Mouse (Mus musculus) embryonic facial prominence, embryonic 14.5 days (tissue): ENCODE measurements around the gene Ing5. TPM values are rescaled to one million over a fixed set of nuclear protein-coding genes. Genes with fewer than 3 reads are reported as not detected.
"Not testable (repeated sequence)": the region's sequence is repeated elsewhere in the genome, so short reads cannot be mapped to it uniquely, and the experiment has no call there.

ENCODE experiments used
- ATAC-seq: fragments of 200-750 bp; cut with Nextera tagmentation; 2 replicates; pipeline ENCODE4 v1.8.0; 2017; ENCODE audit warnings: low read depth, moderate number of reproducible peaks, moderate TSS enrichment
- DNase-seq: peaks from one replicate; pipeline ENCODE4 v3.0.0-alpha.2; 2015; ENCODE audit warnings: low spot score
- H3K27ac ChIP-seq: fragments of 300-500 bp; sonication (generic); replicated peaks from 2 replicates; pipeline ENCODE4 v1.5.1; 2014; ENCODE audit warnings: low read depth, mild to moderate bottlenecking, low read length, moderate library complexity
- H3K27me3 ChIP-seq: fragments of 300-500 bp; sonication (generic); replicated peaks from 2 replicates; pipeline ENCODE4 v1.6.1; 2014; ENCODE audit warnings: low read length; ENCODE audit not compliant: control insufficient read depth, insufficient read depth
- H3K36me3 ChIP-seq: fragments of 300-500 bp; sonication (generic); 2 replicates; pipeline ENCODE4 v1.6.1; 2014; ENCODE audit warnings: low read length, mixed read lengths; ENCODE audit not compliant: control insufficient read depth, insufficient read depth
- H3K4me1 ChIP-seq: fragments of 300-500 bp; sonication (generic); 2 replicates; pipeline ENCODE4 v1.6.1; 2014; ENCODE audit warnings: antibody characterized with exemption, low read length; ENCODE audit not compliant: control insufficient read depth, insufficient read depth
- H3K4me2 ChIP-seq: fragments of 300-500 bp; sonication (generic); 2 replicates; pipeline ENCODE4 v1.6.1; 2014; ENCODE audit warnings: low read depth, mild to moderate bottlenecking, low read length, moderate library complexity, mixed read lengths
- H3K4me3 ChIP-seq: fragments of 300-500 bp; sonication (generic); 2 replicates; pipeline ENCODE4 v1.5.1; 2014; ENCODE audit warnings: low read depth, mild to moderate bottlenecking, low read length
- H3K9ac ChIP-seq: fragments of 300-500 bp; sonication (generic); 2 replicates; pipeline ENCODE4 v1.6.1; 2014; ENCODE audit warnings: low read depth, mild to moderate bottlenecking, low read length, moderate library complexity, mixed read lengths
- H3K9me3 ChIP-seq: fragments of 300-500 bp; sonication (generic); 2 replicates; pipeline ENCODE4 v1.6.1; 2016; ENCODE audit warnings: low read length; ENCODE audit not compliant: control insufficient read depth
- WGBS: fragments of 180-500 bp; shearing (Covaris S2); extraction: QIAGEN DNeasy Blood & Tissue Kit; methylation state at CpG from one replicate; pipeline ENCODE4 v1.1.7; 2014; 5-methylcytosine and 5-hydroxymethylcytosine counted together
- polyA plus RNA-seq: library from polyadenylated mRNA; unstranded; fragments of >200 nt; fragmentation: Nextera tagmentation; extraction: Ambion mirVana; gene quantifications from 2 replicates; pipeline ENCODE4 v1.2.1, GENCODE M21; 2014

Gene Ing5
- polyA plus RNA-seq, 1 experiment from 2014 or later, result 12.4 TPM

DNA sequence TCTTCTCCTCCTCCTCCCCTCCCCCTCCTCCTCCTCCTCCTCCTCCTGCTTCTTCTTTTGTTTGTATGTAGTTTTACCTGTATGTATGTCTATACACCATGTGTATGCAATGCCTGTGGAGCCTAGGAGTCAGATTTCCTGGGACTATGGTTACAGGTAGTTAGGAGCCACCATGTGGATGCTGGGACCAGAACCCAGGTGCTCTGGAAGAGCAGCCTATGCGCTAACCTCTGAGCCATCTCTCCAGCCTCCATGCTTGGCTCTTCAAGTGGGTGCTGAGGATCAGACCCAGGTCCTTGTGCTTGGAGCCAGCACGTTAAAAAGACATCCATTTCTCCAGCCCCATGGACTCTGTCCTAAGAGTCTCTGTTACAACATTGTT lies 32.8 kb downstream of the Ing5 start:
- no peak overlapping the region for H3K4me3 ChIP-seq
- H3K9me3 ChIP-seq, result no peaks in the 10 kb centered on the region
- H3K36me3 ChIP-seq, result peaks cover 27% of the 10 kb centered on the region; the same call in 1 of the 2 replicates
- no peaks in the 10 kb centered on the region for H3K27me3 ChIP-seq
- DNase-seq (no peak), ATAC-seq (no peak)
- 88% methylated on average over 2 of the region's 2 CpGs for WGBS
- H3K4me2 ChIP-seq, result no peak overlapping the region
- no peaks in the 10 kb centered on the region for H3K4me1 ChIP-seq
- H3K27ac ChIP-seq, result no peak overlapping the region
- H3K9ac ChIP-seq, result no peak overlapping the region

DNA sequence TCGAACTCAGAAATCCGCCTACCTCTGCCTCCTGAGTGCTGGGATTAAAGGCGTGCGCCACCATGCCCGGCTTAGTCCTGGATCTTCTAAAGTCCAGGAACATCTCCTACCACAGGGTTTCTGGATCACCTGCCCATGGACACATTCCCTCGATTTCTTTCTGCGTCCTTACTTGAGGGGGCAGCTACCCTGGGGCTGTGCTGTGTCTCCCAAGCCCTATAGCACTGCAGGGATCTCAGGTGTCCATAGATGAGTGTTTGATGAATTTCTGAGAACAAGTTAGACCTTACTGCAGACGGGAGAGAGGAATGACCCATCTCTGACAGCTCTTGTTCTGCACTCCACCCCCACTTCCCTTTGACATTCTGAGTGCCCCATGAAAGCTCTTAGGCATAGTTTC lies 33.6 kb downstream of the Ing5 start:
- no peak overlapping the region for H3K4me3 ChIP-seq
- no peaks in the 10 kb centered on the region for H3K4me1 ChIP-seq
- H3K27me3 ChIP-seq, result no peaks in the 10 kb centered on the region
- H3K9ac ChIP-seq, result no peak overlapping the region
- no peak for DNase-seq
- H3K27ac ChIP-seq, result no peak overlapping the region
- H3K4me2 ChIP-seq, result no peak overlapping the region
- ATAC-seq, result no peak
- 96% methylated on average over 8 of the region's 8 CpGs for WGBS
- peaks cover 27% of the 10 kb centered on the region; the same call in 1 of the 2 replicates for H3K36me3 ChIP-seq
- no peaks in the 10 kb centered on the region for H3K9me3 ChIP-seq

DNA sequence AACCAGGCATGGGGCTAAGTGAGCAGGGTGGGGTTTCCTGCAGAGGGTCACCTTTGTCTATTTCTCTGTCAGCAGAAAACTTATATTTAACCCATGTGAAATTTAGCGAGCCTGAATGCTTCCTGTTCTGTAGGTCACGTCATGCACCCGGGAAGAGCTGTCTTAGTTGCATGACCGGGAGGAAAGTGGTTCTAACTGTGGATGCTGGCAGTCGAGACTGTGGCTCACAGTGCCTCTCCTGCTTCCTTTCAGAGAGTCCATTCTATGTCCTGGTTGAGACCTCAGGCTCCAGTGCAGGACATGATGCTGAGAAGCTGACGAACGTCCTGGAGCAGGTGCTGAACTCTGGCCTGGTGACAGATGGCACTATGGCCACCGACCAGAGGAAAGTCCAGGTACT lies 34.8 kb downstream of the Ing5 start:
- not testable (repeated sequence) for H3K27me3 ChIP-seq, ATAC-seq, H3K4me1 ChIP-seq, DNase-seq, H3K4me3 ChIP-seq, H3K9me3 ChIP-seq, H3K27ac ChIP-seq, H3K9ac ChIP-seq, H3K4me2 ChIP-seq
- H3K36me3 ChIP-seq, result peaks cover 27% of the 10 kb centered on the region; the same call in 1 of the 2 replicates
- WGBS, result 86% methylated on average over 8 of the region's 8 CpGs

DNA sequence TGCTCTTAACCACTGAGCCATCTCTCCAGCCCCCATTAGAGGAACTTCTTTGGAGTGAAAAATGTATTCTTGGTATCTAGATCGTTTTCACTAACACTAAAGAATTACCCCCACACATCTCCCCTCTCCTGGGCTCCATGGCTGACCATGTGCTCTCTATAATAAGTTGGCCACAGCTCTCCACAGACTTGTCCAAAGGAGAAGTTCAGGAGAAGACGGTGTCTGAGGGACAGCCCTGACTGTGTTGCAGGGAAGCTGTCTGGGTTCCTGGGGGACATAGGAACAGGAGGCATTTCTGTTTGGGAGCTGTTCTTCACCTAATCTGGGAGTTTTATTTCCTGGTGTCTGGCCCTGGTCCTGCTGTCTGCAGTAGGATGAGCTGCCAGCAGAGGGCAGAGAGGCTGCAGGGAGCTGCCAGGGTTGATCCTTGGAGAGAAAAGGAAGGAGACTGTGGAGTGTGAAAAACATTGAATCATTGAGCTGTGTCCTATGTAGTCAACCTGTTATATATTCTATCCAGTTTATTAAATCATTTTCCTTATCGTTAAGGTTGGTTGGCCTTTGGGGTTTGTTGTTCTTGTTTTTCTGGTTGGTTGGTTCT lies 42.1 kb downstream of the Ing5 start:
- not testable (repeated sequence) for H3K36me3 ChIP-seq, DNase-seq, ATAC-seq, H3K27ac ChIP-seq, H3K4me2 ChIP-seq, H3K27me3 ChIP-seq, H3K4me1 ChIP-seq, H3K9me3 ChIP-seq, H3K4me3 ChIP-seq, H3K9ac ChIP-seq
- 54% methylated on average over 1 of the region's 3 CpGs for WGBS

DNA sequence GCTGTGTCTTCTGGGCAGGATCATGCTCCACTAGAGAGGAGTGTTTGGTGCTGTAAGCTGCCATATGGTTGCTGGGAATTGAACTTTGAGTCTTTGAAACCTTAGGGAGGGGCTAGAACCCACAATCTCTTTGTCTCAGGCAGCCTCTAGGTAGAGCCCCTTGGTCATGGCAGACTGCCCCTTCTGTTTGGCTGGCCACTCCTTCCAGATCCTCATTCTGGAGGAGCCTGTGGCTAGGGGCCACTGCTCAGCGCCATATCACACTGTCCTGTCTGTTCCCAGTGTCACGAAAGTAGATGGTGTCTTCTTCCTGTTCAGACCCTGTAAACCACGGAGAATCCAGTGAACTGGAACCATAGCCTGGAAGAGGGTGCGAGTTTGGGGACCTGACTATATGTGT lies 52.0 kb downstream of the Ing5 start:
- not testable (repeated sequence) for H3K36me3 ChIP-seq, H3K9me3 ChIP-seq, H3K9ac ChIP-seq, DNase-seq, H3K4me1 ChIP-seq, H3K4me3 ChIP-seq, H3K27me3 ChIP-seq, ATAC-seq, H3K4me2 ChIP-seq, H3K27ac ChIP-seq
- 83% methylated on average over 4 of the region's 4 CpGs for WGBS

DNA sequence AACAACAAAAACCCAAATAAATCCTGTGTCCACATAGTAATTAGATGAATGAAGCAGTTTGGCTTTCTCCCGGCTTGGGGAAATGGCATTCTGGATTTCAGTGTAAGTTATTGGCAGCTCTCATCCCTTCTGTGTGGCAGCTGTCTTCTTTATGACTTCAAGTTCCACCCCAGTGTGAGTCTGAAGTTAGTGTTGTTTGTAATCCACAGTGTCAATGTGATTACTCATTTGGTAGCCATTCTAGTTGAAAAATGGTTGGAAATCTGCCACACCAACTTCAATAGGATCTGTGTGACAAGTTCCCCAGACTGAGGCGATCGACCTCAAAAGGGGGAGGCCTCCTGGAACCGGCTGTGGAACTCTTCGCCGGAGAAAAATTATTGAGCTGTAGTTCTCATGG lies 53.6 kb downstream of the Ing5 start:
- Histone ChIP-seq H3K36me3 (no peaks in the 10 kb centered on the region), H3K27ac (no peak overlapping the region), H3K4me3 (no peak overlapping the region), H3K9me3 (no peaks in the 10 kb centered on the region), H3K4me2 (no peak overlapping the region), H3K4me1 (no peaks in the 10 kb centered on the region), H3K27me3 (no peaks in the 10 kb centered on the region), H3K9ac (no peak overlapping the region)
- WGBS, result 71% methylated on average over 6 of the region's 6 CpGs
- DNase-seq, result no peak
- ATAC-seq, result no peak

DNA sequence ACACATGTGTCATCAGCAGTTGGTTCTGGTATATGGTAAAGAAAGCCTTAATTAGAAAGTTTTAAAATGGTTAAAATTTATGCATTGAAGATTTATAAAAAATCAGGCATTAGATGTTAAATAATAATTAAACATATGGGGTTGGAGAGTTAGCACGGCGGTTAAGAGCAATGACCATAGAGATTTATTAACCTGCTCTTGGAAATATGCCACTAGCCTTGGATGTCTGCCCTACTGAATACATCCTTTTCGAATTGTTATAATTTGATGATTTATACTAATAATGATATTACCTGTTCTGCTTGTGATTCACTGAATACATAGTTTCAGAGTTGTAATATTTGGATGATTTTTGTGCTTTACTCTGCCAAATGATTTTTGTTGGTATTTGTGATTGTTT lies 54.2 kb downstream of the Ing5 start:
- Histone ChIP-seq H3K27me3 (no peaks in the 10 kb centered on the region), H3K9ac (no peak overlapping the region), H3K27ac (no peak overlapping the region), H3K4me1 (no peaks in the 10 kb centered on the region), H3K4me2 (no peak overlapping the region), H3K9me3 (no peaks in the 10 kb centered on the region), H3K4me3 (no peak overlapping the region), H3K36me3 (no peaks in the 10 kb centered on the region)
- ATAC-seq (no peak), DNase-seq (no peak)
- 80% methylated on average over 3 of the region's 3 CpGs for WGBS

DNA sequence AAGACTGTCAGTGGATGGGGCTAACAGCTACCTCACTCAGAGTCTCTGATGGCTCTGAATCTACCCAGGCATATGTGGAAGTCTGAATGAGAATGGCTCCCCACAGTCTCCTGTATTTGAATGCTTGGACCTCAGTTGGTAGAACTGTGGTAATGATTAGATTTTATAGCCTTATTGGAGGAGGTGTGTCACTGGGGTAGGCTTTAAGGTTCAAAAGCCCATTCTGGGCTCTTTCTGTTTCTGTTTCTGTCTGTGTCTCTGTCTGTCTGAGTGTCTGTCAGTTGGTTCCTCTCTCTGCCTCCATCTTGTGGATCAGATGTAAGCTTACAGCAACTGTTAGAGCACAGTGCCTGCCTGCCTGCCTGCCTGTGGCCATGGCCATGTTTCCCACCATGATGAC lies 55.9 kb downstream of the Ing5 start:
- no peaks in the 10 kb centered on the region for H3K9me3 ChIP-seq
- no peaks in the 10 kb centered on the region for H3K36me3 ChIP-seq
- no peak for DNase-seq
- H3K4me3 ChIP-seq, result no peak overlapping the region
- no peak overlapping the region for H3K27ac ChIP-seq
- no peak for ATAC-seq
- no peak overlapping the region for H3K4me2 ChIP-seq
- H3K27me3 ChIP-seq, result no peaks in the 10 kb centered on the region
- H3K9ac ChIP-seq, result no peak overlapping the region
- H3K4me1 ChIP-seq, result no peaks in the 10 kb centered on the region

DNA sequence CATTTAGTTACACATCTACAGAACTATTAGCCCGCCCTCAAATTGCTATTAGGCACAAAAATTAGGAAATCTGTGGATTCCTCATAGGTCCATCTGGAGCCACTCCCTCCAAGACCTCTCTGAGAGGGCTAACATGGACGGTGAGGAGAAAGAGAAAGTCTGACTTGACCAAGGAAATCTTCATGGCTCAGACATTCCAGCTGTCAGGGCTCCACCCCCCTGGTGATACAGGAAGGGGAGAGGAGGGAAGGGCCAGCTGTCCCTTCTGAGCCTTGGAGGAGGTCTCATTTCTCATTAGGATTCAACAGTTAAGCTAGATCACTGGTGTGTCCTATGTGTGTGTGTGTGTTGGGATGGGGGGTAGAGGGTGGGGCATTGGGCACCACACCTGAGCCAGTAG lies 57.3 kb downstream of the Ing5 start, which contains the start of gene Gal3st2:
Gene Gal3st2 (plus strand): TSS at position 259 of the 400 bp plus-strand sequence.
- not testable (repeated sequence) for DNase-seq

More for the DNA sequence above, 57.3 kb downstream of the Ing5 start, which contains the start of gene Gal3st2:
- H3K9ac ChIP-seq, H3K27me3 ChIP-seq, H3K4me2 ChIP-seq, H3K4me1 ChIP-seq, H3K9me3 ChIP-seq, H3K4me3 ChIP-seq, H3K36me3 ChIP-seq, H3K27ac ChIP-seq: not testable (repeated sequence)
- peak; percentile 47; the same call in 1 of the 2 replicates for ATAC-seq
- WGBS, result 56% methylated on average over 2 of the region's 2 CpGs
